Mouse (Mus musculus) ES-Bruce4 (cell line): ENCODE results near the gene Atp2a2.

Experiments used
- CTCF ChIP-seq: IDR thresholded peaks from one replicate; pipeline ENCODE4 v1.8.1; 2011; ENCODE audit warnings: low read depth, low read length
- EP300 ChIP-seq: IDR thresholded peaks from 2 replicates; pipeline ENCODE4 v1.6.1; 2011; ENCODE audit warnings: low read depth, low read length; ENCODE audit not compliant: insufficient read depth
- POLR2A ChIP-seq: IDR thresholded peaks from one replicate; pipeline ENCODE4 v1.8.1; 2011; ENCODE audit warnings: low read length; ENCODE audit not compliant: insufficient read depth

- TF ChIP-seq CTCF (no peak), EP300 (no peak), POLR2A (no peak)
Observed at GRCm38 (mm10) chr5:122481844-122482243, 20.2 kb downstream of the Atp2a2 start.
